Mouse (Mus musculus) C2C12 (cell line): Measurements from ENCODE around the gene Ak7.

Source experiments
- CTCF ChIP-seq: IDR thresholded peaks from one replicate; pipeline ENCODE4 v1.5.1; 2011; ENCODE audit not compliant: control insufficient read depth, insufficient read depth, insufficient read length
- USF1 ChIP-seq: IDR thresholded peaks from one replicate; pipeline ENCODE4 v1.6.1; 2011; ENCODE audit warnings: low read depth, mild to moderate bottlenecking, control low read depth, moderate library complexity

- TF ChIP-seq CTCF: no peak
- no peak for TF ChIP-seq USF1
These were observed 29.6 kb downstream of the Ak7 start for GRCm38 (mm10) chr12:105735226-105735888.
